Mouse (Mus musculus) forebrain, postnatal 0 days (tissue): ENCODE measurements around the gene Olfr569. TPM values are rescaled to one million over a fixed set of nuclear protein-coding genes. Genes with fewer than 3 reads are reported as not detected.

Experiments
- ATAC-seq: fragments of 200-750 bp; cut with Nextera tagmentation; 2 replicates; pipeline ENCODE4 v1.8.0; 2017; ENCODE audit warnings: mild to moderate bottlenecking, moderate library complexity
- DNase-seq: peaks from one replicate; pipeline ENCODE4 v3.0.0-alpha.2; 2015
- H3K27ac ChIP-seq: fragments of 300-500 bp; sonication (generic); 2 replicates; pipeline ENCODE4 v1.5.1; 2014; ENCODE audit warnings: low read depth, mild to moderate bottlenecking, antibody characterized with exemption, low read length, moderate library complexity, mixed read lengths
- H3K27me3 ChIP-seq: fragments of 300-500 bp; sonication (generic); 2 replicates; pipeline ENCODE4 v1.6.1; 2014; ENCODE audit warnings: mild to moderate bottlenecking, low read length, mixed read lengths; ENCODE audit not compliant: insufficient read depth
- H3K36me3 ChIP-seq: fragments of 300-500 bp; sonication (generic); 2 replicates; pipeline ENCODE4 v1.6.1; 2014; ENCODE audit warnings: mild to moderate bottlenecking, moderate library complexity; ENCODE audit not compliant: insufficient read depth
- H3K4me1 ChIP-seq: fragments of 300-500 bp; sonication (generic); 2 replicates; pipeline ENCODE4 v1.6.1; 2014; ENCODE audit warnings: antibody characterized with exemption; ENCODE audit not compliant: insufficient read depth
- H3K4me2 ChIP-seq: fragments of 300-500 bp; sonication (generic); 2 replicates; pipeline ENCODE4 v1.6.1; 2014; ENCODE audit warnings: low read depth, mild to moderate bottlenecking, moderate library complexity
- H3K4me3 ChIP-seq: fragments of 300-500 bp; sonication (generic); 2 replicates; pipeline ENCODE4 v1.5.1; 2014; ENCODE audit warnings: low read depth, low read length, mixed read lengths
- H3K9ac ChIP-seq: fragments of 300-500 bp; sonication (generic); 2 replicates; pipeline ENCODE4 v1.6.1; 2014; ENCODE audit warnings: mild to moderate bottlenecking
- H3K9me3 ChIP-seq: fragments of 300-500 bp; sonication (generic); 2 replicates; pipeline ENCODE4 v1.6.1; 2016; ENCODE audit warnings: low read length
- CTCF ChIP-seq: sonication (generic); IDR thresholded peaks from 2 replicates; pipeline ENCODE4 v1.5.1; 2016; ENCODE audit warnings: antibody characterized with exemption, control low read depth, low read depth
- WGBS: fragments of 180-500 bp; shearing (Covaris S2); extraction: QIAGEN DNeasy Blood & Tissue Kit; methylation state at CpG from one replicate; pipeline ENCODE4 v1.1.7; 2014; 5-methylcytosine and 5-hydroxymethylcytosine counted together
- polyA plus RNA-seq: library from polyadenylated mRNA; unstranded; fragments of >200 nt; fragmentation: Nextera tagmentation; extraction: Ambion mirVana; gene quantifications from 2 replicates; pipeline ENCODE4 v1.2.1, GENCODE M21; 2015
- total RNA-seq: library from RNA; depleted of rRNA; stranded (reverse); fragments of >200 nt; gene quantifications from 2 replicates; pipeline ENCODE4 v1.2.3, GENCODE M21; 2014; rRNA removed

Gene Olfr569
- total and polyA plus RNA-seq, 2 experiments from 2014 or later: not detected

GRCm38 (mm10) chr7:102876822-102877221 is 13.9 kb downstream of the Olfr569 start, which contains the start of gene Olfr568:
Gene Olfr568, plus strand, starts transcription at chr7:102877122.
- TF ChIP-seq CTCF: no peak

GRCm38 (mm10) chr7:102858665-102859064 is 32.0 kb downstream of the Olfr569 start, which contains the start of gene Olfr566:
Gene Olfr566, minus strand, starts transcription at chr7:102858765.
- H3K9ac ChIP-seq: no peak within 1 kb of the TSS
- ATAC-seq: no peak
- no peak within 1 kb of the TSS for H3K4me2 ChIP-seq
- H3K27me3 ChIP-seq: no peaks in the 10 kb centered on the region
- no peak for DNase-seq
- no peaks in the 10 kb centered on the region for H3K36me3 ChIP-seq
- no peaks in the 10 kb centered on the region for H3K9me3 ChIP-seq
- 88% methylated on average over 1 of the region's 1 CpGs for WGBS
- no peak within 1 kb of the TSS for H3K27ac ChIP-seq
- TF ChIP-seq CTCF: no peak
- no peak within 1 kb of the TSS for H3K4me3 ChIP-seq
- no peaks in the 10 kb centered on the region for H3K4me1 ChIP-seq

More at GRCm38 (mm10) chr7:102876822-102877221, 13.9 kb downstream of the Olfr569 start, which contains the start of gene Olfr568:
- no peak for ATAC-seq
- no peaks in the 10 kb centered on the region for H3K9me3 ChIP-seq
- DNase-seq: no peak
- H3K36me3 ChIP-seq: no peaks in the 10 kb centered on the region
- H3K27ac ChIP-seq: no peak within 1 kb of the TSS
- no peak within 1 kb of the TSS for H3K9ac ChIP-seq
- H3K27me3 ChIP-seq: no peaks in the 10 kb centered on the region
- no peak within 1 kb of the TSS for H3K4me2 ChIP-seq
- H3K4me1 ChIP-seq: no peaks in the 10 kb centered on the region
- H3K4me3 ChIP-seq: no peak within 1 kb of the TSS

- ATAC-seq: no peak
- TF ChIP-seq CTCF: no peak
- no peak overlapping the region for H3K9ac ChIP-seq
Measured at GRCm38 (mm10) chr7:102855807-102856206, 34.9 kb downstream of the Olfr569 start.

More at GRCm38 (mm10) chr7:102855807-102856206, 34.9 kb downstream of the Olfr569 start:
- H3K36me3 ChIP-seq: no peaks in the 10 kb centered on the region
- no peak overlapping the region for H3K27ac ChIP-seq
- no peaks in the 10 kb centered on the region for H3K27me3 ChIP-seq
- H3K4me2 ChIP-seq: no peak overlapping the region
- no peak for DNase-seq
- no peaks in the 10 kb centered on the region for H3K4me1 ChIP-seq
- H3K4me3 ChIP-seq: no peak overlapping the region
- no peaks in the 10 kb centered on the region for H3K9me3 ChIP-seq

Other genes with a start within 250 kb of the Olfr569 start
- not detected in 2 replicates for gene Olfr555, start 232.1 kb downstream of the Olfr569 start, total RNA-seq
- gene Olfr555, start 232.1 kb downstream of the Olfr569 start, polyA plus RNA-seq: not detected in 2 replicates
- not detected in 2 replicates for gene Olfr556, start 226.0 kb downstream of the Olfr569 start, total RNA-seq
- gene Olfr556, start 226.0 kb downstream of the Olfr569 start, polyA plus RNA-seq: not detected in 2 replicates
- gene Trim68, start 203.6 kb downstream of the Olfr569 start, total RNA-seq: 4.2 and 6.8 TPM in 2 replicates
- gene Trim68, start 203.6 kb downstream of the Olfr569 start, polyA plus RNA-seq: 2.2 and 4.0 TPM in 2 replicates
- gene Olfr557, start 195.0 kb downstream of the Olfr569 start, total RNA-seq: not detected in 2 replicates
- not detected in 2 replicates for gene Olfr557, start 195.0 kb downstream of the Olfr569 start, polyA plus RNA-seq
- not detected in 2 replicates for gene Olfr558, start 188.7 kb downstream of the Olfr569 start, total RNA-seq
- 0.04 TPM in 1 of 2 replicates, not detected in the other for gene Olfr558, start 188.7 kb downstream of the Olfr569 start, polyA plus RNA-seq
- not detected in 2 replicates for gene Olfr33, start 171.8 kb downstream of the Olfr569 start, total RNA-seq
- gene Olfr33, start 171.8 kb downstream of the Olfr569 start, polyA plus RNA-seq: not detected in 2 replicates
- not detected in 2 replicates for gene Olfr559, start 163.4 kb downstream of the Olfr569 start, total RNA-seq
- gene Olfr559, start 163.4 kb downstream of the Olfr569 start, polyA plus RNA-seq: not detected in 2 replicates
- gene Olfr560, start 131.5 kb downstream of the Olfr569 start, total RNA-seq: not detected in 2 replicates
- gene Olfr560, start 131.5 kb downstream of the Olfr569 start, polyA plus RNA-seq: not detected in 2 replicates
- not detected in 2 replicates for gene Olfr78, start 131.4 kb downstream of the Olfr569 start, total RNA-seq
- gene Olfr78, start 131.4 kb downstream of the Olfr569 start, polyA plus RNA-seq: 0.04 TPM in 1 of 2 replicates, not detected in the other
- not detected in 2 replicates for gene Olfr561, start 119.7 kb downstream of the Olfr569 start, total RNA-seq
- gene Olfr561, start 119.7 kb downstream of the Olfr569 start, polyA plus RNA-seq: not detected in 2 replicates
- gene Olfr564, start 87.4 kb downstream of the Olfr569 start, total RNA-seq: not detected in 2 replicates
- not detected in 2 replicates for gene Olfr564, start 87.4 kb downstream of the Olfr569 start, polyA plus RNA-seq
- not detected in 2 replicates for gene Olfr566, start 32.1 kb downstream of the Olfr569 start, total RNA-seq
- gene Olfr566, start 32.1 kb downstream of the Olfr569 start, polyA plus RNA-seq: not detected in 2 replicates
- gene Olfr568, start 13.8 kb downstream of the Olfr569 start, total RNA-seq: not detected in 2 replicates
- gene Olfr568, start 13.8 kb downstream of the Olfr569 start, polyA plus RNA-seq: not detected in 2 replicates
- gene Olfr570, start 3.7 kb upstream of the Olfr569 start, total RNA-seq: not detected in 2 replicates
- 0.23 TPM in 1 of 2 replicates, not detected in the other for gene Olfr570, start 3.7 kb upstream of the Olfr569 start, polyA plus RNA-seq
- not detected in 2 replicates for gene Olfr571, start 26.7 kb upstream of the Olfr569 start, total RNA-seq
- gene Olfr571, start 26.7 kb upstream of the Olfr569 start, polyA plus RNA-seq: not detected in 2 replicates
- not detected in 2 replicates for gene Olfr572, start 33.5 kb upstream of the Olfr569 start, total RNA-seq
- gene Olfr572, start 33.5 kb upstream of the Olfr569 start, polyA plus RNA-seq: not detected in 2 replicates
- not detected in 2 replicates for gene Olfr573-ps1, start 51.7 kb upstream of the Olfr569 start, total RNA-seq
- not detected in 2 replicates for gene Olfr573-ps1, start 51.7 kb upstream of the Olfr569 start, polyA plus RNA-seq
- not detected in 2 replicates for gene Olfr574, start 57.6 kb upstream of the Olfr569 start, total RNA-seq
- not detected in 2 replicates for gene Olfr574, start 57.6 kb upstream of the Olfr569 start, polyA plus RNA-seq
- not detected in 2 replicates for gene Olfr575, start 67.9 kb upstream of the Olfr569 start, total RNA-seq
- not detected in 2 replicates for gene Olfr575, start 67.9 kb upstream of the Olfr569 start, polyA plus RNA-seq
- gene Olfr576, start 71.8 kb upstream of the Olfr569 start, total RNA-seq: not detected in 2 replicates
- gene Olfr576, start 71.8 kb upstream of the Olfr569 start, polyA plus RNA-seq: not detected in 2 replicates
- not detected in 2 replicates for gene Olfr577, start 85.1 kb upstream of the Olfr569 start, total RNA-seq
- not detected in 2 replicates for gene Olfr577, start 85.1 kb upstream of the Olfr569 start, polyA plus RNA-seq
- gene Olfr578, start 98.4 kb upstream of the Olfr569 start, total RNA-seq: not detected in 2 replicates
- gene Olfr578, start 98.4 kb upstream of the Olfr569 start, polyA plus RNA-seq: not detected in 2 replicates
- gene Olfr582, start 147.1 kb upstream of the Olfr569 start, total RNA-seq: not detected in 2 replicates
- gene Olfr582, start 147.1 kb upstream of the Olfr569 start, polyA plus RNA-seq: not detected in 2 replicates
- not detected in 2 replicates for gene Olfr583, start 160.4 kb upstream of the Olfr569 start, total RNA-seq
- not detected in 2 replicates for gene Olfr583, start 160.4 kb upstream of the Olfr569 start, polyA plus RNA-seq
- not detected in 2 replicates for gene Olfr584, start 191.0 kb upstream of the Olfr569 start, total RNA-seq
- not detected in 2 replicates for gene Olfr584, start 191.0 kb upstream of the Olfr569 start, polyA plus RNA-seq
- not detected in 2 replicates for gene Olfr585, start 206.8 kb upstream of the Olfr569 start, total RNA-seq
- gene Olfr585, start 206.8 kb upstream of the Olfr569 start, polyA plus RNA-seq: not detected in 2 replicates
- not detected in 2 replicates for gene Olfr586, start 234.8 kb upstream of the Olfr569 start, total RNA-seq
- not detected in 2 replicates for gene Olfr586, start 234.8 kb upstream of the Olfr569 start, polyA plus RNA-seq
- gene Olfr588-ps1, start 250.0 kb upstream of the Olfr569 start, total RNA-seq: not detected in 2 replicates
- gene Olfr588-ps1, start 250.0 kb upstream of the Olfr569 start, polyA plus RNA-seq: not detected in 2 replicates